24 mouse cellular contexts compared by ENCODE assay signal in genomic region chr6:143832483-143833181, GRCm38 (mm10).
A peak's percentile ranks its signal among the peaks of the same experiment; 100 is the strongest.
DNase-seq lines count a peak whose midpoint lies in the region; ATAC-seq and TF ChIP-seq lines count a peak whose summit lies in the region.
"Had no signal": no experiment of that assay in that cellular context is flagged by ENCODE, and none has a peak within 500 bp of the region (broad histone marks: within the 10 kb centered on the region; RNA-seq: fewer than 3 reads in every experiment).

No protein-coding gene starts in this region.

- H3K36me3 ChIP-seq in liver, embryonic 11.5 days (ENCODE audit: control insufficient read depth, insufficient read depth, low read length) = no peaks in the 10 kb centered on the region
- peaks cover 10% of the 10 kb centered on the region for H3K36me3 ChIP-seq in liver, postnatal 0 days (replicated peaks; ENCODE audit: insufficient read depth, low read length)
- peaks cover 7% of the 10 kb centered on the region; the same call in 1 of the 2 replicates for H3K36me3 ChIP-seq in hindbrain, embryonic 14.5 days (replicated peaks; ENCODE audit: control insufficient read depth, insufficient read depth)
- H3K36me3 ChIP-seq: intestine, embryonic 15.5 days had no signal

- H3K27me3 ChIP-seq in liver, embryonic 11.5 days (replicated peaks; ENCODE audit: control insufficient read depth, insufficient read depth, low read length) = no peaks in the 10 kb centered on the region
- H3K27me3 ChIP-seq in liver, postnatal 0 days (ENCODE audit: insufficient read depth, low read length) = no peaks in the 10 kb centered on the region
- no peaks in the 10 kb centered on the region for H3K27me3 ChIP-seq in hindbrain, embryonic 14.5 days (ENCODE audit: control insufficient read depth, insufficient read depth, low read length)
- H3K27me3 ChIP-seq: forebrain, embryonic 15.5 days; intestine, embryonic 15.5 days; midbrain, embryonic 12.5 days; neural tube, embryonic 12.5 days had no signal

- peak; percentile 83 for ATAC-seq in liver, embryonic 11.5 days (replicated peaks; ENCODE audit: low FRiP score)
- ATAC-seq in liver, postnatal 0 days = peak; percentile 69
- ATAC-seq in hindbrain, embryonic 14.5 days (ENCODE audit: low FRiP score) = no peak
- ATAC-seq: forebrain, embryonic 15.5 days; hindbrain, embryonic 16.5 days; intestine, embryonic 15.5 days had no signal

- H3K4me1 ChIP-seq in liver, embryonic 11.5 days (replicated peaks; ENCODE audit: control insufficient read depth, insufficient read depth, low read length) = no peaks in the 10 kb centered on the region
- H3K4me1 ChIP-seq in liver, postnatal 0 days (ENCODE audit: insufficient read depth) = no peaks in the 10 kb centered on the region
- no peaks in the 10 kb centered on the region for H3K4me1 ChIP-seq in hindbrain, embryonic 14.5 days (replicated peaks; ENCODE audit: control insufficient read depth, insufficient read depth, low read length)
- H3K4me1 ChIP-seq: forebrain, embryonic 15.5 days; intestine, embryonic 15.5 days; midbrain, embryonic 12.5 days; neural tube, embryonic 12.5 days had no signal

- peak overlapping the region; percentile 51 for H3K4me2 ChIP-seq in liver, embryonic 11.5 days
- H3K4me2 ChIP-seq in liver, postnatal 0 days (ENCODE audit: low read depth, low read length) = peak overlapping the region; percentile 58
- H3K4me2 ChIP-seq in hindbrain, embryonic 14.5 days (replicated peaks) = no peak overlapping the region
- H3K4me2 ChIP-seq: embryonic facial prominence, embryonic 13.5 days; forebrain, embryonic 15.5 days; intestine, embryonic 15.5 days; midbrain, embryonic 12.5 days; neural tube, embryonic 12.5 days had no signal

- 59% methylated on average over 12 of the region's 12 CpGs for WGBS in liver, embryonic 11.5 days
- 67% methylated on average over 12 of the region's 12 CpGs for WGBS in liver, postnatal 0 days (ENCODE audit: insufficient replicate concordance)
- WGBS in hindbrain, embryonic 14.5 days = 92% methylated on average over 12 of the region's 12 CpGs

- 0 out of 2 replicates have a peak, but pooled peaks have one; percentile 18 for TF ChIP-seq CTCF in liver, postnatal 0 days (IDR thresholded peaks at IDR 0.05; ENCODE audit: low read depth)

- TF ChIP-seq EP300 in liver, postnatal 0 days (IDR thresholded peaks at IDR 0.05; ENCODE audit: low read depth) = no peak

- H3K27ac ChIP-seq in liver, embryonic 11.5 days (ENCODE audit: low read depth, low read length) = no peak overlapping the region
- no peak overlapping the region for H3K27ac ChIP-seq in liver, postnatal 0 days (ENCODE audit: low read depth)
- no peak overlapping the region for H3K27ac ChIP-seq in hindbrain, embryonic 14.5 days
- H3K27ac ChIP-seq: embryonic facial prominence, embryonic 13.5 days; forebrain, embryonic 15.5 days; intestine, embryonic 15.5 days; midbrain, embryonic 12.5 days; neural tube, embryonic 12.5 days had no signal

- no peaks in the 10 kb centered on the region for H3K9me3 ChIP-seq in liver, embryonic 11.5 days (ENCODE audit: control insufficient read depth, low read length)
- H3K9me3 ChIP-seq in liver, postnatal 0 days (ENCODE audit: low read length) = no peaks in the 10 kb centered on the region
- no peaks in the 10 kb centered on the region for H3K9me3 ChIP-seq in hindbrain, embryonic 14.5 days (ENCODE audit: control insufficient read depth, low read length)
- H3K9me3 ChIP-seq: embryonic facial prominence, embryonic 13.5 days; forebrain, embryonic 15.5 days; intestine, embryonic 15.5 days; midbrain, embryonic 12.5 days; neural tube, embryonic 12.5 days had no signal

- H3K4me3 ChIP-seq in liver, embryonic 11.5 days (ENCODE audit: low read depth, low read length) = peak overlapping the region; percentile 40
- peak overlapping the region; percentile 35 for H3K4me3 ChIP-seq in liver, postnatal 0 days (ENCODE audit: low read depth, low read length)
- no peak overlapping the region for H3K4me3 ChIP-seq in hindbrain, embryonic 14.5 days (replicated peaks; ENCODE audit: low read length)
- H3K4me3 ChIP-seq: embryonic facial prominence, embryonic 13.5 days; forebrain, embryonic 15.5 days; intestine, embryonic 15.5 days; midbrain, embryonic 12.5 days; neural tube, embryonic 12.5 days had no signal

- no peak overlapping the region for H3K9ac ChIP-seq in liver, embryonic 11.5 days (ENCODE audit: low read depth, low read length)
- H3K9ac ChIP-seq in liver, postnatal 0 days (replicated peaks) = no peak overlapping the region
- no peak overlapping the region for H3K9ac ChIP-seq in hindbrain, embryonic 14.5 days
- H3K9ac ChIP-seq: embryonic facial prominence, embryonic 13.5 days; forebrain, embryonic 15.5 days; intestine, embryonic 15.5 days; midbrain, embryonic 12.5 days; neural tube, embryonic 12.5 days had no signal

- DNase-seq in spleen, postnatal 4 days (ENCODE audit: low spot score in 2 of 2) = peak; percentile 17 to 60
- DNase-seq in spleen, adult 12 weeks (ENCODE audit: low spot score) = no peak
- no peak for DNase-seq in liver, embryonic 11.5 days (ENCODE audit: low spot score)
- no peak for DNase-seq in liver, postnatal 0 days
- DNase-seq in adrenal gland, adult (ENCODE audit: inconsistent age in 2 of 2, low spot score in 1 of 2) = no peak
- no peak for DNase-seq in testis, postnatal 14 days (ENCODE audit: low spot score)
- no peak for DNase-seq in hindbrain, embryonic 14.5 days (ENCODE audit: low spot score)
- DNase-seq: adrenal gland, postnatal 36 days; cerebellum, adult 18-20 months; cerebellum, postnatal 25 days; embryo, embryonic 11 days; gastrocnemius, postnatal 14 days; kidney, adult 8-10 months; lung, adult 18-20 months; lung, postnatal 10 days; right cerebral cortex, postnatal 14 days; spleen, adult 18-20 months; thymus, postnatal 25 days had no signal

Comparison
In these comparisons a context has a peak if more than half of its experiments do, and no peak if none do; other contexts are left out.
1. DNase-seq: peak in spleen, postnatal 4 days (2 of 2); none in spleen, adult 12 weeks (single experiment), liver, embryonic 11.5 days (single experiment), liver, postnatal 0 days (single experiment), adrenal gland, adult (0 of 2), testis, postnatal 14 days (single experiment) and hindbrain, embryonic 14.5 days (single experiment).